Comparison of ENCODE assay signal across 1 mouse cellular context in the genomic region with DNA sequence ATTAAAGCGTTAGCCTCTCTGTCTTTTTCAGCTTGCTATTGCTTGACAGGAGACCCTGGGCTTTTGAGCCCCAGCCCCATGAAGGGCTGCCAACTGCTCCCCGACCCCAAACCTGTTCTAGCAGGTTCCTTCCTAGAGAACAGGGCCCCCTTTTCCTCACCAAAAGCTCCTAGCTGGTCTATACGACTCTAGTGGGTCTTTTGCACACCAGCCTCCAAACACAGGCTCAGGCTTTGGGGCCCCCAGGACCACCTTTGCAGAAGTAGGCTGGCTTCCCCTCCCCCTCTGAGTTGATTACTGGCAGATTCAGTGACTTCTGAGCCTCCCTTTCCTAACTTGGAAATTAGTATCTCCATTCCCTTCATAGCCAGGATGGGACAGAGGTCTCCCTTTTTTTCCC.
TF ChIP-seq lines count a peak whose summit lies in the region.

No protein-coding gene starts in this region.

TF ChIP-seq in ES-E14, 5 proteins besides CTCF, POLR2A, EP300 and RAD21 (continued from another document):
- TF ChIP-seq CHD2 (IDR thresholded peaks at IDR 0.05; ENCODE audit: low read depth, low read length): no peak
- TF ChIP-seq ZC3H11A (IDR thresholded peaks at IDR 0.05; ENCODE audit: borderline replicate concordance, low read depth, low read length): no peak
- no peak for TF ChIP-seq MAFK (IDR thresholded peaks at IDR 0.05; ENCODE audit: insufficient read depth, low read depth, low read length)
